Mouse (Mus musculus): Measurements from ENCODE around the gene Syp. TPM values are rescaled to one million over a fixed set of nuclear protein-coding genes. Genes with fewer than 3 reads are reported as not detected.

The Syp gene
- total and polyA plus RNA-seq, 2 experiments from 2014 or later: 0.27 to 1.6 TPM

DNA sequence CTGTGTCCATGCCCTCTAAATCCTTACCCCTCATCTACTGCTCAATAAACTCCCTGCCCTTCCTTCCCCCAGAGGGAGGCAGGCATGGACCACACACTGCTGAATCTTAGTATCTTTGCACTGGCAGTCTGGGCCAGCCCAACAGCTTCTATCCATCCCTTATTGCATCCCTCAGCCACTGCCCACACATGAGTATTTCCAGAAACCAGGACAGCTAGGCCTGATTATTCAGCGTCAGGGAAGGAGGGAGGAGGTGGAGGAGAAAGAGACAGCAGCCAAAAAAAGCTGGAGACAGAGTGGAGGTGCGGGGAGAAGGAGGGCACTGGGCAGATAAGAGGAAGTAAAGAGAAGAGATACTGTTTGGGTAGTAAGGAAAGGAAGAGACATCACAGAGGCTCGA is 3.2 kb upstream of the Syp start:
- Histone ChIP-seq H3K27me3 (ENCODE audit: control insufficient read depth, insufficient read depth, low read length) (peaks cover 8% of the 10 kb centered on the region; the same call in 1 of the 2 replicates), H3K4me3 (ENCODE audit: low read depth, low read length) (no peak overlapping the region), H3K27ac (ENCODE audit: low read depth) (no peak overlapping the region), H3K4me2 (ENCODE audit: low read depth, low read length) (no peak overlapping the region), H3K9me3 (replicated peaks; ENCODE audit: control insufficient read depth, low read length) (no peaks in the 10 kb centered on the region), H3K36me3 (replicated peaks; ENCODE audit: control insufficient read depth, insufficient read depth, low read length) (no peaks in the 10 kb centered on the region), H3K9ac (replicated peaks; ENCODE audit: low read depth, low read length) (no peak overlapping the region), H3K4me1 (ENCODE audit: control insufficient read depth, insufficient read depth) (no peaks in the 10 kb centered on the region)
- DNase-seq (ENCODE audit: low spot score) (no peak), ATAC-seq (ENCODE audit: insufficient read depth, low read depth) (no peak)
- no peak for TF ChIP-seq CTCF (IDR thresholded peaks at IDR 0.05; ENCODE audit: low read depth)
- WGBS: 31% methylated on average over 3 of the region's 3 CpGs

GRCm38 (mm10) chrX:7639536-7640325 is 1.5 kb downstream of the Syp start:
- WGBS: 18% methylated on average over 13 of the region's 13 CpGs
- Histone ChIP-seq H3K27ac (ENCODE audit: low read depth) (no peak overlapping the region), H3K36me3 (replicated peaks; ENCODE audit: control insufficient read depth, insufficient read depth, low read length) (no peaks in the 10 kb centered on the region), H3K9ac (replicated peaks; ENCODE audit: low read depth, low read length) (no peak overlapping the region), H3K4me1 (ENCODE audit: control insufficient read depth, insufficient read depth) (no peaks in the 10 kb centered on the region), H3K27me3 (ENCODE audit: control insufficient read depth, insufficient read depth, low read length) (peaks cover 8% of the 10 kb centered on the region; the same call in 1 of the 2 replicates), H3K9me3 (replicated peaks; ENCODE audit: control insufficient read depth, low read length) (no peaks in the 10 kb centered on the region), H3K4me3 (ENCODE audit: low read depth, low read length) (no peak overlapping the region), H3K4me2 (ENCODE audit: low read depth, low read length) (no peak overlapping the region)
- no peak for DNase-seq (ENCODE audit: low spot score)
- no peak for TF ChIP-seq CTCF (IDR thresholded peaks at IDR 0.05; ENCODE audit: low read depth)
- no peak for TF ChIP-seq EP300 (IDR thresholded peaks at IDR 0.05; ENCODE audit: low read depth)
- no peak for ATAC-seq (ENCODE audit: insufficient read depth, low read depth)

DNA sequence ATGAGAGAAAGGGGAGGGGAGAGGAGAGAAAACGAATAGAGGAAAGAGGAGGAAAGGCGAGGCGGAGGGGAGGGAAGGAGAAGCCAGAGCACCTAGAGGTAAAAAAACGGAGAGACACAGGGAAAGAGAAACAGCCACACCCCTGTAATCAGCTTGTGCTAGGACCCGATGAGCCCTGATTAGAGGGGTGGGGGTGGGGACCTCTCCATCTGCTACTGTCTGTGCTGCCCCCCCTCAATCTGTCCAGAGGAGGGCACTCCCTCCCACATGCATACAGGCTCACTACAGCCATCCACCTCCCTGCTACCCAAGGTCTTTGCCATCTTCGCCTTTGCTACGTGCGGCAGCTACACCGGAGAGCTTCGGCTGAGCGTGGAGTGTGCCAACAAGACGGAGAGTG is 2.5 kb downstream of the Syp start:
- Histone ChIP-seq H3K4me1 (ENCODE audit: control insufficient read depth, insufficient read depth) (no peaks in the 10 kb centered on the region), H3K9ac (replicated peaks; ENCODE audit: low read depth, low read length) (no peak overlapping the region), H3K27ac (ENCODE audit: low read depth) (no peak overlapping the region), H3K36me3 (replicated peaks; ENCODE audit: control insufficient read depth, insufficient read depth, low read length) (no peaks in the 10 kb centered on the region), H3K4me2 (ENCODE audit: low read depth, low read length) (no peak overlapping the region), H3K27me3 (ENCODE audit: control insufficient read depth, insufficient read depth, low read length) (peaks cover 8% of the 10 kb centered on the region; the same call in 1 of the 2 replicates), H3K9me3 (replicated peaks; ENCODE audit: control insufficient read depth, low read length) (no peaks in the 10 kb centered on the region), H3K4me3 (ENCODE audit: low read depth, low read length) (no peak overlapping the region)
- 31% methylated on average over 12 of the region's 12 CpGs for WGBS
- DNase-seq (ENCODE audit: low spot score) (no peak), ATAC-seq (ENCODE audit: insufficient read depth, low read depth) (no peak)
- no peak for TF ChIP-seq EP300 (IDR thresholded peaks at IDR 0.05; ENCODE audit: low read depth)
- TF ChIP-seq CTCF (IDR thresholded peaks at IDR 0.05; ENCODE audit: low read depth): no peak

DNA sequence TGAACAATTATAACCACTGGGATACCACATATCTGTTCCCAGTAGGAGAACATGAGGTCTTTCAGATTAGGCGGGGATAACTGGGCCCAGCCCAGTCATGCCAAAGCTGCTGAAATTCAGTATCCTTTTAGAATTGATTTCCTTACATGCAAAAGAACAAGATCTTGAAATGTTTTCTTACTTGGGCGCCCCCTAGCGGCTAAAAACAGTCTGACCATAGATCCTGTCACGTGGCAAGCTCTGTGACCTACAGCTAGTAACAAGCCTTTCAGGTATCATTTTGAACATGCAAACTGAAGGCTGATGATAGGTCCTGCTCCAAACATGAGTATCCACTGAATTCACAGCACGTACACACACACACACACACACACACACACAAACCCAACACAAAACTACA is 7.1 kb downstream of the Syp start:
- peak; percentile 14 for DNase-seq (ENCODE audit: low spot score)
- H3K27ac ChIP-seq (ENCODE audit: low read depth): no peak overlapping the region
- no peaks in the 10 kb centered on the region for H3K4me1 ChIP-seq (ENCODE audit: control insufficient read depth, insufficient read depth)
- H3K9ac ChIP-seq (replicated peaks; ENCODE audit: low read depth, low read length): no peak overlapping the region
- no peak for ATAC-seq (ENCODE audit: insufficient read depth, low read depth)
- no peaks in the 10 kb centered on the region for H3K9me3 ChIP-seq (replicated peaks; ENCODE audit: control insufficient read depth, low read length)
- H3K4me2 ChIP-seq (ENCODE audit: low read depth, low read length): no peak overlapping the region
- 13% methylated on average over 5 of the region's 5 CpGs for WGBS
- no peaks in the 10 kb centered on the region for H3K27me3 ChIP-seq (ENCODE audit: control insufficient read depth, insufficient read depth, low read length)
- no peaks in the 10 kb centered on the region for H3K36me3 ChIP-seq (replicated peaks; ENCODE audit: control insufficient read depth, insufficient read depth, low read length)
- TF ChIP-seq EP300 (IDR thresholded peaks at IDR 0.05; ENCODE audit: low read depth): no peak
- TF ChIP-seq CTCF (IDR thresholded peaks at IDR 0.05; ENCODE audit: low read depth): peak; percentile 54
- H3K4me3 ChIP-seq (ENCODE audit: low read depth, low read length): no peak overlapping the region

- WGBS: 26% methylated on average over 25 of the region's 25 CpGs
- no peaks in the 10 kb centered on the region for H3K36me3 ChIP-seq (replicated peaks; ENCODE audit: control insufficient read depth, insufficient read depth, low read length)
- DNase-seq (ENCODE audit: low spot score): peak; percentile 95
Measured at GRCm38 (mm10) chrX:7648671-7649304, 10.5 kb downstream of the Syp start.

More at GRCm38 (mm10) chrX:7648671-7649304, 10.5 kb downstream of the Syp start:
- peak overlapping the region; percentile 58 for H3K9ac ChIP-seq (replicated peaks; ENCODE audit: low read depth, low read length)
- H3K27me3 ChIP-seq (ENCODE audit: control insufficient read depth, insufficient read depth, low read length): no peaks in the 10 kb centered on the region
- H3K4me1 ChIP-seq (ENCODE audit: control insufficient read depth, insufficient read depth): no peaks in the 10 kb centered on the region
- ATAC-seq (ENCODE audit: insufficient read depth, low read depth): peak; percentile 97
- H3K4me2 ChIP-seq (ENCODE audit: low read depth, low read length): peak overlapping the region; percentile 72
- TF ChIP-seq CTCF (IDR thresholded peaks at IDR 0.05; ENCODE audit: low read depth) (peak; percentile 30), EP300 (IDR thresholded peaks at IDR 0.05; ENCODE audit: low read depth) (peak; percentile 17; the same call in 1 of the 2 replicates)
- peak overlapping the region; percentile 55 for H3K4me3 ChIP-seq (ENCODE audit: low read depth, low read length)
- H3K9me3 ChIP-seq (replicated peaks; ENCODE audit: control insufficient read depth, low read length): no peaks in the 10 kb centered on the region
- peak overlapping the region; percentile 86 for H3K27ac ChIP-seq (ENCODE audit: low read depth)
